Mouse (Mus musculus) cerebellum, adult 2 months (tissue): ENCODE data around the gene Orm2.

Source experiments
- CTCF ChIP-seq: fragments of 200-500 bp; IDR thresholded peaks from 2 replicates; pipeline ENCODE4 v1.5.1; 2011; ENCODE audit warnings: low read depth, mild to moderate bottlenecking, control low read depth, low read length, moderate library complexity, borderline replicate concordance; ENCODE audit not compliant: insufficient read depth
- POLR2A ChIP-seq: fragments of 200-500 bp; IDR thresholded peaks from 2 replicates; pipeline ENCODE4 v1.6.1; 2011; ENCODE audit warnings: low read length, control low read depth, borderline replicate concordance; ENCODE audit not compliant: insufficient read depth

DNA sequence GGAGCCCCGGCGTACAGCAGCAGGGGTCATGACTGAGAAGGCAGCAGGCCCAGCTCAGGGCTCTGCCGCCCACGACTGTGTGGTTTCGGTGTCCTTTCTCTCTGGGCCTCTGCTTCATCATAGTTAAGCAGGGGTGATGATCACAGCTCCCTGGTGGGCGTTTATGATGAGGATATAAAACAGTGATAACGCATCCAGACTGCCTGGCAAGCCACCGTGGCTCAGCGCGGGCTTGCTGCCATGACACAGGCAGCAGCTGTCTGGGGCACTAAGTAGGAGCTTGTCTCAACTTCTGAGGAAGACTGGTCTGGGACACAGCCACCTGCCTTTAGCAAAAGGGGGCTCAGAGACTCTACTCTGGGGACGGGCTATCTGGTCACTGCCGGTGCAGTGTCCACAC is 21.2 kb downstream of the Orm2 start:
- TF ChIP-seq POLR2A (no peak), CTCF (no peak)
